14 mouse cellular contexts compared by ENCODE assay signal in the genomic region with DNA sequence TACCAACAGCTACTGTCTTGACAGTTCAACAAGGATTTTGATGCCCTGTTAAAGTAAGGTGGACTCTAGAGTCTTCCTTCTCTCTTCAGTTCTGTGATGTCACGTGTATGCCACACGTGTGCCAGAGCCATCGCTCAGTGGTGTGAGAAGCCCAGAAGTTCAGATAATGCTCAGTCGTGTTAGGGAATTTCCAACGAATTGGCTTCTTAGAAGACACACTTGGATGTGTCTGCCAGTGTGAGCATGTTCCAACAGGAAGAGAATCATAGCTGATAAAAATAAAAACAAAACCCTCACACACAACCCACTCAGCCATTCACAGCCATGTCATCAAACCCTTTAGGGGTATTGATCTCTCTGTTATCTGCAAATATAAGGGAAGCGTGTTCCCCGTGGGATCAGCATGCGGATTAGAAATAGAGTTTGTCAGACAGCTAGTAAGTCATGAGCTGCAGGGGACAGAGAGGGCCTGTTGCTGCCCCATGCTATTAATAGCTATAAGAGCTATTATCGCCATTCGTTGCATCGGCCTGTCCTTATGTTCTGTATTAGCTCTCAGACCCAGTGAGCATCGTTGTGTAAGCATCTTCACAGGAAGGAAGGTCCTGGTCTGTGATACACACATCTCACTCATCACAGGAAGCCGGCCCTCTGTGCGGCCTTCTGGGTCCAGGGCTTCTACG.
"Had no signal": no experiment of that assay in that cellular context is flagged by ENCODE, and none has a peak within 500 bp of the region (broad histone marks: within the 10 kb centered on the region; RNA-seq: fewer than 3 reads in every experiment).

No protein-coding gene starts in this region.

- H3K4me2 ChIP-seq: limb, embryonic 13.5 days; midbrain, embryonic 11.5 days; neural tube, embryonic 13.5 days had no signal

- H3K4me3 ChIP-seq: layer of hippocampus, adult 2 months; limb, embryonic 13.5 days; neural tube, embryonic 13.5 days had no signal

- H3K9me3 ChIP-seq: limb, embryonic 13.5 days; neural tube, embryonic 13.5 days had no signal

- H3K36me3 ChIP-seq: limb, embryonic 13.5 days; neural tube, embryonic 13.5 days had no signal

- ATAC-seq: lung, postnatal 0 days; midbrain, embryonic 16.5 days had no signal

- H3K9ac ChIP-seq: limb, embryonic 13.5 days; liver, embryonic 14.5 days; neural tube, embryonic 13.5 days had no signal

- H3K27ac ChIP-seq: layer of hippocampus, adult 2 months; liver, embryonic 14.5 days; neural tube, embryonic 13.5 days had no signal

- H3K27me3 ChIP-seq: limb, embryonic 13.5 days; neural tube, embryonic 13.5 days had no signal

- DNase-seq: kidney, postnatal 10 days; kidney, postnatal 4 days; left cerebral cortex, postnatal 4 days; lung, adult 18-20 months; lung, postnatal 4 days; right cerebral cortex, postnatal 14 days; thymus, postnatal 36 days had no signal
